Mouse (Mus musculus): Measurements from ENCODE around the gene Ugt1a1. TPM values are rescaled to one million over a fixed set of nuclear protein-coding genes. Genes with fewer than 3 reads are reported as not detected.

Gene Ugt1a1
- polyA plus RNA-seq, 1 experiment, result not detected

DNA sequence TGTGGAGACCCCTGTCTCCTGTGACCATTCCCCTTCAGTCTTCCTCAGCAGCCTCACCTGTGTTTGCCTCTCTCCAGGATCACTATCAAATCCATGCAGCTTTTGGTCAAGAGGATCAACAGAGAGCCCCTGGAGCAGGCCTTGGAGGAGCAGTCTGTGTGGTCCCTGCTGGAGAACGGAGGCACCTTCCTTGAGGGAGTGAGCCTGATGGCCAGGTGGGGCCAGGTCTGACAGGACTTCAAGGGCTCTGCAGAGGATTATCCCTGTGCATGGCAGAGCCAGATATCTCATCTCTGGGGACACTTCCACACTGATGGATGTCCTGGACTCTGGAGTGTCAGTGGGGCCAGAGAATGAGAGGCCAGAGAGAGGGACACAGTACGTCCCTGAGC is 43.7 kb downstream of the Ugt1a1 start:
- H3K27ac ChIP-seq (ENCODE audit: insufficient read depth, low read length), result no peak overlapping the region
- H3K4me1 ChIP-seq (ENCODE audit: control insufficient read depth, insufficient read depth, low read length), result no peaks in the 10 kb centered on the region
- no peak overlapping the region for H3K4me3 ChIP-seq (ENCODE audit: insufficient read depth, low read length)
- TF ChIP-seq POLR2A (IDR thresholded peaks at IDR 0.05; ENCODE audit: low read depth, low read length) (no peak), CTCF (IDR thresholded peaks at IDR 0.05; ENCODE audit: borderline replicate concordance, insufficient read depth, low read length) (no peak)

- no peak overlapping the region for H3K4me3 ChIP-seq (ENCODE audit: insufficient read depth, low read length)
- no peak overlapping the region for H3K27ac ChIP-seq (ENCODE audit: insufficient read depth, low read length)
- TF ChIP-seq POLR2A (IDR thresholded peaks at IDR 0.05; ENCODE audit: low read depth, low read length) (no peak), CTCF (IDR thresholded peaks at IDR 0.05; ENCODE audit: borderline replicate concordance, insufficient read depth, low read length) (no peak)
- H3K4me1 ChIP-seq (ENCODE audit: control insufficient read depth, insufficient read depth, low read length), result no peaks in the 10 kb centered on the region
Measured at GRCm38 (mm10) chr1:88255989-88256754, 44.4 kb downstream of the Ugt1a1 start.

GRCm38 (mm10) chr1:88256886-88257663 is 45.3 kb downstream of the Ugt1a1 start:
- TF ChIP-seq CTCF (IDR thresholded peaks at IDR 0.05; ENCODE audit: borderline replicate concordance, insufficient read depth, low read length) (no peak), POLR2A (IDR thresholded peaks at IDR 0.05; ENCODE audit: low read depth, low read length) (no peak)
- H3K4me3 ChIP-seq (ENCODE audit: insufficient read depth, low read length), result no peak overlapping the region
- H3K4me1 ChIP-seq (ENCODE audit: control insufficient read depth, insufficient read depth, low read length), result peaks cover 3% of the 10 kb centered on the region
- H3K27ac ChIP-seq (ENCODE audit: insufficient read depth, low read length), result no peak overlapping the region

DNA sequence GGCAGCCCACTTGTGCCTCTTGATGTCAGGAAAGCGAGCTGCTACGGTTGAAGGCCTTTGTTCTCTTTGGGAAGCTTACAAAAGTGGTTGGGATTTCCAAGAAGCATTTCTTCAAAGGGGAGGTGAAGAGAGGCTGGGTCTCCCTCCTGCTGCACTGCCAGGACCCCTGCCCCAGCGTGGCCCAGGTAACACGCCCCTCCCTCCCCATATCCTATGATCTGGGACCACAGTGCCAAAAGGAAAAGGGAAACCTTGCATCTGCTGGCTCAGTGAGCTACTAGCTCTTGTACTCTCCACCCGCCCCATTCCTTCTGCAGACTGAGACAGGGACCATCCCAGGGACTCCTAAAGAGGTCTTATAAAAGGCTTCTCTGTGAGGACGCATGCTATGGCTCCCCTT is 45.9 kb downstream of the Ugt1a1 start:
- Histone ChIP-seq H3K4me1 (ENCODE audit: control insufficient read depth, insufficient read depth, low read length) (peaks cover 9% of the 10 kb centered on the region), H3K4me3 (ENCODE audit: insufficient read depth, low read length) (no peak overlapping the region), H3K27ac (ENCODE audit: insufficient read depth, low read length) (no peak overlapping the region)
- no peak for TF ChIP-seq POLR2A (IDR thresholded peaks at IDR 0.05; ENCODE audit: low read depth, low read length)
- TF ChIP-seq CTCF (IDR thresholded peaks at IDR 0.05; ENCODE audit: borderline replicate concordance, insufficient read depth, low read length), result no peak

DNA sequence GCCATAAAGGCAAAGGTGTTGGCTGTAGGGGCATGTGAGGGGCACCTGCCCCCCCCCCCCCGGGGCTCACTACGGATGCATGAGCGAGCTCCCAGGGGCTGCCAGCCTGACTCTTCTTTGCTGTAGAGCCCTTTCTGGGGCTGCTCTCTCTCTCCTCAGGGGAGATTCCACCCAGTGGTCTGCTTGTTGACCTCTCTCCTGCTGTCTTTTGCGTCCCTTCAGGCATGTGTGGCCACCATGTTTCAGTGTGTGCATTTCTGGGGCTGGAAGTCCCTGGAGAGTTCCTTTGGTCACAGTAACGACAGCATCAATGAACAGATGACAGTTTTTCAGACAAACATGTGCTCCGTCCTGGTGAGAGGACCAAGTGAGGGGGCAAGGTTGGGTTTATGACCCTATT is 46.6 kb downstream of the Ugt1a1 start:
- no peak for TF ChIP-seq POLR2A (IDR thresholded peaks at IDR 0.05; ENCODE audit: low read depth, low read length)
- no peak for TF ChIP-seq CTCF (IDR thresholded peaks at IDR 0.05; ENCODE audit: borderline replicate concordance, insufficient read depth, low read length)
- no peak overlapping the region for H3K4me3 ChIP-seq (ENCODE audit: insufficient read depth, low read length)

DNA sequence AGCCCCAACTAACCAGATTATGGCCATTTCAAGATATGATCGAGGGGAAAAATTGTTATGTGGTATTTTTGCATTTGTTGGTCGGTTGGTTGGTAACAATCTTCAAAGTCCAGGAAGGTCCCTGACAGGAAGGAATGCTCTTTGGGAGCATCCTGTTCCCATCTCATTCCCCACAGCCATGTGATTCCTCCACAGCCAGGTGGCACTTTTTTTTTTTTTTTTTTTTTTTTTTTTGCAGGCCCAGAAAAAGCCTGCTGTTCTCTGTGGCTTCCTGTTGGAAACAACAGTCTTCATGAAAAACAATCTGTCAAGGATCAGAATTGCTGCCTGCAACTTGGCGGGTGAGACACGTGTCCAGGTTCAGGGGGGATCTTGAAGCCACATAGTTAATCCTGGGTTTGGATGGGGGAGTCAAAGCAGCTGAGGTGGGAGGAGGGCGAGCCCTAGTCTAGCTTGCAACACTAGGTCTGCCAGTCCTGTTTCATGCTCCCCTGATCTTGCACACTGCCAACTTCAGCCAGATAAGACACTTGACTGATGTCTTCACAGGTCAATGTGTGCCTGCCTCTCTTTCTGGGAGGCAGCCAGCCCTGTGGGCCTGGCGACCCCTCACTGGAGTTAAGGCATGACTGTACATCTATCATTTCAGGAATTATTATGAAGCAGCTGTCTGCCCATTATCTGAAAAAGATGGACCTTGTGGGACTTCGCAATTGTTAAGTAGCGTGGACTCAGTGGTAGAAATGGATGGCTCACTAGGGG is 47.3 kb downstream of the Ugt1a1 start:
- Histone ChIP-seq H3K4me3 (ENCODE audit: insufficient read depth, low read length) (no peak overlapping the region), H3K4me1 (ENCODE audit: control insufficient read depth, insufficient read depth, low read length) (peaks cover 13% of the 10 kb centered on the region), H3K27ac (ENCODE audit: insufficient read depth, low read length) (no peak overlapping the region)
- TF ChIP-seq CTCF (IDR thresholded peaks at IDR 0.05; ENCODE audit: borderline replicate concordance, insufficient read depth, low read length), result no peak
- no peak for TF ChIP-seq POLR2A (IDR thresholded peaks at IDR 0.05; ENCODE audit: low read depth, low read length)

More for the DNA sequence above, 46.6 kb downstream of the Ugt1a1 start:
- Histone ChIP-seq H3K27ac (ENCODE audit: insufficient read depth, low read length) (no peak overlapping the region), H3K4me1 (ENCODE audit: control insufficient read depth, insufficient read depth, low read length) (peaks cover 13% of the 10 kb centered on the region)

GRCm38 (mm10) chr1:88259643-88260024 is 47.9 kb downstream of the Ugt1a1 start:
- H3K27ac ChIP-seq (ENCODE audit: insufficient read depth, low read length), result no peak overlapping the region
- no peak overlapping the region for H3K4me3 ChIP-seq (ENCODE audit: insufficient read depth, low read length)
- TF ChIP-seq POLR2A (IDR thresholded peaks at IDR 0.05; ENCODE audit: low read depth, low read length) (no peak), CTCF (IDR thresholded peaks at IDR 0.05; ENCODE audit: borderline replicate concordance, insufficient read depth, low read length) (no peak)
- peaks cover 13% of the 10 kb centered on the region for H3K4me1 ChIP-seq (ENCODE audit: control insufficient read depth, insufficient read depth, low read length)

DNA sequence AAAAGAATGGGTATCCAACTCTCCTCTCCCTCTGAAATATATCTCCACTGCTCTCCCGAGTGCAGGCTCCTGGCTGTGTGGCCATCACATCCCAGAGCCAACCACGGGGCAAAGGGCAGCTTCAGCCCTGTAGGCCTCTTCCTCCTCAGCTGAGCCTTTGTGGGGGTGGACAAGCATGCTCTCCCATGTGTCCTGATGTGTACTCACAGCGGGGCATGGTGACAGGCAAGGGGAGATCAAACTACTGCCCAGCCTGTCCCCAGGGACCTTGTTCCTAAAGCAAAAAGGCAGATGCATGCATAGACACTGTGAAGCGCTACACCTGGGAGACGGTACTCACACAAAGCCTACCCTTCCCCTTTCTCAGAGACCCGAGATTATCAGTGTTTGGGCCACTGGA is 48.4 kb downstream of the Ugt1a1 start:
- Histone ChIP-seq H3K4me1 (ENCODE audit: control insufficient read depth, insufficient read depth, low read length) (peaks cover 13% of the 10 kb centered on the region), H3K4me3 (ENCODE audit: insufficient read depth, low read length) (no peak overlapping the region), H3K27ac (ENCODE audit: insufficient read depth, low read length) (no peak overlapping the region)
- no peak for TF ChIP-seq POLR2A (IDR thresholded peaks at IDR 0.05; ENCODE audit: low read depth, low read length)
- TF ChIP-seq CTCF (IDR thresholded peaks at IDR 0.05; ENCODE audit: borderline replicate concordance, insufficient read depth, low read length), result no peak

DNA sequence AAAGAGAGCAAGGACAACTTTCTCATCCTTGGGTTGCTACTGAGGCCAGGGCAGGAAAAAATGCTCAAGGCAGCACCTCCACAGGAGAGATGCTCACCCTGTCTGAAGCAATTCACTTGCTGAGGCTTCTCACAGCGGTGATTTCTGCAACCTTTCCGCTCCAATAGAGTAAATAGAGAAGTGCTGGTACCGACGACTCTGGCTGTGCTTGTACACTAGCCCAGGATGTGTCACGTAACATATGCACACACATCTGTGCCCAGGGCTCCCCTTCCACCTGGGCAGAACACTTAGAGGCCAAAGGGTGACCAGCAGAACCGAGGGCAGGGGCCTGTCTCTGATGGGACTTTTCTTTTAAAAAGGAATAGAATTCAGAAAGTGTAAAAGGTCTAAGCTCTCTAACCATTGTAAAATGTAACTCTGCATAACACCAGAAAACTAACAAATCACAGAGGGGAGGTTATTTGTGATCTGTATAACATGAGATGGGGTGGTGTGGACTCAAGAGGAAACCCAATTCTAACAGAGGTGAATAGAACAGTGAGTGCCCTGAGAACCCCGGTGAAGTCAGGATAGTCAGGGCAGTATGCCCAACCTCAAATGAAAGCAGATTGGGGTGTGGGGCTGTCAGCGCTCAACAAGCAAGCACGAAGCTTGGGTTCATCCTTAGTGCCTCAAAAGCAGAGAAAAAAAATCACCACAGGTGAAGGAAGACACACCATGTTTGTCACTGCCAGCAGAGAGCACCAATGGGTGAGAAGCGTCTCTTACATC is 49.0 kb downstream of the Ugt1a1 start:
- Histone ChIP-seq H3K4me3 (ENCODE audit: insufficient read depth, low read length) (no peak overlapping the region), H3K4me1 (ENCODE audit: control insufficient read depth, insufficient read depth, low read length) (peaks cover 13% of the 10 kb centered on the region), H3K27ac (ENCODE audit: insufficient read depth, low read length) (no peak overlapping the region)
- TF ChIP-seq CTCF (IDR thresholded peaks at IDR 0.05; ENCODE audit: borderline replicate concordance, insufficient read depth, low read length) (no peak), POLR2A (IDR thresholded peaks at IDR 0.05; ENCODE audit: low read depth, low read length) (no peak)

Data from embryonic fibroblast, embryonic 13.5 days (primary cell).